Mouse (Mus musculus): ENCODE measurements around the gene Camkmt.

Camkmt gene

DNA sequence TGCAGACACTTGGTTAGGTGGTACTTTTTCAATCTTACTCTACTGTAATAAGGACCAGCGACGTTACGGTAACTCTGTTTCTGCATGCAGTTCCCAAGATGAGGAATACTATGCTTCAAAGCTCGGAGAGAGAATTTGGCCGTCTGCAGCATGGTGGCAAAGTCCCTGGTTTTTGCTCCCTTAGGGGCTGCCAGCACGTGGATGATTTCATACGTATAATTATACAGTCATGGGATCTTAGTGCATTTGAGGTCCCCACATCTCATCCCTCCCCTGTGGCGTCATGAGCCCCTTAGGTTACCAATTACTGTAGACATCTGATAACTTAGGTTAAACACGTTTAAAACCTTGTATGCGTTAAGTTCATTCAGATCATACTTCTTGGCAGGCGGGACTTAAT is 2.0 kb upstream of the Camkmt start:
- in situ Hi-C loops (cut with MboI; ENCODE audit: unreplicated experiment in 2 of 2), result loop anchor here in 1 of 2 experiments (10.0 kb wide), 1 partner anchor 294 kb away; the partner anchor contains the start of gene Lrpprc

DNA sequence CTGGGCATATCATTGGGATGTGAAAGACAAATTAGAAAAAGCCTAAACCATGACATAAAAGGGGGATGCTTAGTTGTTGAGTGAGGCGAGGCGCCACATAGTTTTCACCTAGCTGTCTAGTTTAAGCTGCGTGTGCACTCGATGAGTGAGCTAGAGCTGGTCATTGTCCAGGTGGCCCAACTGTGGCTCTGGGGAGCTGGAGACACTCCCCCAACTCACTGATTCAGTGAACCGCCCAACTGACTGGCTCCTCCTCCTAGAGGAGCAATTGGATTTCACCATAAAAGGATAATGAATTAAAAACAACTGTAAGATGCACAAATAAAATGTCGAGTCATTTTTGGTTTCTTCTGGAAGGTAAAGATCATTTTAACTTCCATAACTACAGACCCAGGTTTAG is 1.3 kb upstream of the Camkmt start:
- in situ Hi-C loops (cut with MboI; ENCODE audit: unreplicated experiment in 2 of 2), result loop anchor here in 1 of 2 experiments (10.0 kb wide), 1 partner anchor 294 kb away; the partner anchor contains the start of gene Lrpprc

DNA sequence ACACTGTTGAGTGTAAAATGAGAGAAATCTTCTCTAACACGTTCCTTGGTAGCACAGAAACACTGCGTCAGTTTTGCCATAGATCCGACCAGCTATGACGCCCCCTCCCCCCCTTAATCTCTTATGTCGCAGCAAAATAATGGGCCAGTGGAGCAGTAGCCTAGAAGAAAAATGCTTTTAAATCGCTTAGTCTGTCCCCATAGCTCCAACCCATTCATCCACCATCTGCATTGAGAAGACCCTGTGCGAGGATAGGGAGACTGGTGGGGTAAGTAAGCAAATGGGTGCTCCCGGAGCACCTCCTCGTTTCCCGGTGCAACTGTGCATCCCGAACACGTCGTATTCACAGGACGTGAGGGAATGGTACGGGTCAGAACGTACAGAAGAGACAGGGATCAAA is 731 bp upstream of the Camkmt start:
- in situ Hi-C loops (cut with MboI; ENCODE audit: unreplicated experiment in 2 of 2), result loop anchor here (5.0 to 10.0 kb wide), 5 partner anchors 132 to 1225 kb away; partner anchors contain the start of genes Ppm1b (in 2 of the 2) and Lrpprc (in 1 of the 2)

DNA sequence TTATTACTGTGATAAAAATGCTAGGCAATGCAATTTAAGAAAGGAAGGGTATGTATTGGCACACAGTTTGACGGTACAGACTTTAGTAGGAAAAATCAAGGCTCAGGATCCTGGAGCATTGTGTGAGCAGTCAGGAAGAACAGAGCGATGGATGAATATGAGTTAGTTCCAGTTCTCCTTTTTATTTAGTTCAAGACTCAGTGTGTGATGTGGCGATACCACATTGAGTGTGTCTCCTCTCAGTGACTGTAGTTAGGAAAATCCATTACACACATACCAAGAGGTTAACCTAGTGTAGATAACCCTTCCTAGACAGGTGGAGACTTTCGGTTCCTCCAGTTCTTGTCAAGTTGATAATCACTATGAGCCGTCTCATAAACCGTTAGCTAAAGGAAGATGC is 1.4 kb downstream of the Camkmt start:
- in situ Hi-C loops (cut with MboI; ENCODE audit: unreplicated experiment in 2 of 2), result loop anchor here (5.0 to 10.0 kb wide), 4 partner anchors 134 to 1227 kb away; partner anchors contain the start of gene Ppm1b (in 2 of the 2)

- in situ Hi-C loops (cut with MboI; ENCODE audit: unreplicated experiment in 2 of 2), result loop anchor here (10.0 kb wide), 3 partner anchors 222 to 1232 kb away; no protein-coding TSS in a partner anchor
Measured at GRCm38 (mm10) chr17:85096396-85096795, 6.0 kb downstream of the Camkmt start.

DNA sequence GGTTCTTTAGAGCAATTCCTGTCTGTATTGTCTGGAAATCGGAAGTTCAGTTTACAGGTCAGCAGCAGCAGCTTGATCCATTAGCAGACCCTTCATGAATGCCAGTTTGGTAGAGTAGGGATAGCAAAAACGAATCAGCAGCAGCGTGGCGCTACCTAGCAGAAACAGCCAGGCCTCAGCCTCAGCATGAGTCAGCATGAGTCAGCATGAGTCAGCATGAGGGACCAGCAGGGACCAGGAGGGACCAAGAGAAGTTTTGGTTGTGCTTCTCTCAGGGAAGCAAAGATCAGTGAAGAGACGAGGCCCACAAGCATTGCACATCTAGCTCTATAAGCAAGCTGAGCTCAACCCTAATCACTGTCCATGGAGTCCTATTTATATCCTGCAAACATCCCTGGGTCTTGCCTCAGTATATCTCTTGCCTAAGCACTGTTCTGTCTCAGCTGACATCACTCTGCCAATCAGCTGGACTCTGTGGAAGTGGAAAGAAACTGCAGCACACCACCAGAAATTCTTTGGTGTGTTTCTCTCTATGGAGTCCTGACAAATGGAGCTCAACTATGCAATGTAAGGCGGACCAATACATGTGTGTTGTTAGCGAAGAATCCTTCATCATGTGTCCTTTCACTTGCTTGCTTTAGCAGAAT is 8.4 kb downstream of the Camkmt start:
- in situ Hi-C loops (cut with MboI; ENCODE audit: unreplicated experiment in 2 of 2), result loop anchor here (10.0 kb wide), 3 partner anchors 224 to 1234 kb away; no protein-coding TSS in a partner anchor

GRCm38 (mm10) chr17:85100232-85100631 is 9.9 kb downstream of the Camkmt start:
- in situ Hi-C loops (cut with MboI; ENCODE audit: unreplicated experiment in 2 of 2), result no loop called here

DNA sequence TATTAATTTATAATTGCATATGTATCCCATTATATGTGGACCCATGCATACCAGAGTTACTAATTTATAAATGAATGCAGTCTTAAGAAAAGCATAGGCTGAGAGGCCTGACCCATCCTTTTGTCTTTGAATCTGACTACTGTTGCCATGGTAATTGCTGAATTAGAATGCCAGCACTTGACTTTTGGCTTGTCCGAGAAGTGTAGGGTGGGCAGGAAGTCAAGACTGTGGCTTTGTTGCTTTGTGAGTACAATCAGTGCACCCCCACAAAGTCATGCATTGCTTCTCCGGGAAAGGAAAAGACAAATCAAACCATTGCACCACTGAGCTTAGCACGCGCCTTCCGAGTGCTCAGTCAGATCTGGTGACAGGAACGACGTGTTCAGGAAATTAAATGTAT is 11.4 kb downstream of the Camkmt start:
- in situ Hi-C loops (cut with MboI; ENCODE audit: unreplicated experiment in 2 of 2), result no loop called here

- in situ Hi-C loops (cut with MboI; ENCODE audit: unreplicated experiment in 2 of 2), result no loop called here
Measured at GRCm38 (mm10) chr17:85103310-85103709, 13.0 kb downstream of the Camkmt start.

- in situ Hi-C loops (cut with MboI; ENCODE audit: unreplicated experiment in 2 of 2), result loop anchor here (5.0 to 10.0 kb wide), 2 partner anchors 236 to 522 kb away; no protein-coding TSS in a partner anchor
Measured at GRCm38 (mm10) chr17:85110640-85111039, 20.3 kb downstream of the Camkmt start.

GRCm38 (mm10) chr17:85113441-85113840 is 23.1 kb downstream of the Camkmt start:
- in situ Hi-C loops (cut with MboI; ENCODE audit: unreplicated experiment in 2 of 2), result loop anchor here (5.0 to 10.0 kb wide), 2 partner anchors 239 to 519 kb away; no protein-coding TSS in a partner anchor

DNA sequence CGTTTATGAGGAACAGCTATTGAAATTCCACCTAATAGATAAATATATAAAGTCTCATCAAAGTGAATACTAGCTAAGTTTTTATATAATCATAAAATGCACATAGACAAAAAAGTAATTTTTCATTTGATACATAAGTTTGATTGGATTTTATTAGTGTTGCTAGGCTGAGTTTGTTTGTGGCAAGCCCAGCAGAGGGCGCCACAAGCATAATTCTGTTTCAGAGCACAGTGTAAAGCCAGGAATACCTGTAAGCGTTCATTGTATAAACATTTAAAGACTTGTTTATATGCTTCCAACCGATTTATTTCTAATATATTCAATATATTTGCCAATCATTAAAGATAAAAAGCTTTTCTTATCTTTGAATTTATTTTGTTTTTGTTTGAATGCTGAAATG is 26.3 kb downstream of the Camkmt start:
- in situ Hi-C loops (cut with MboI; ENCODE audit: unreplicated experiment in 2 of 2), result loop anchor here in 1 of 2 experiments (10.0 kb wide), 1 partner anchor 242 kb away; no protein-coding TSS in a partner anchor

DNA sequence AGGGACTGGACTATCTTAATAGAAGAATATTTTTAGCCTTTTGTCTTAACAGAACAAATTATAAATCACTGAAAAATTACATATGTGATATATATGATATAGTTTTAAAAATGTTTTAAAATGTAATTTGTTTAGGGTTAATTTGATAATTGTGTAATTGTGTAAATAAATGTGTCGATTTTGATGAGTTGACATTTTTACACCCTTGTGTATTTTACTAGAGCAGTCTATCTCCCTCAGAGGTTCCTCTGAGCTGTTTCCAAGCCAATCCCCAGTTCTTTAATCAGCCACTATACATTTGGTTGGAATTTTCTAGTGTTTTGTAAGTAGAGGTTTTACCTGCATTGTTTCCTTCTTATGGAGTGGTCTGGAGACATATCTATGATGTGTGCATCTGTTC is 48.0 kb downstream of the Camkmt start:
- in situ Hi-C loops (cut with MboI; ENCODE audit: unreplicated experiment in 2 of 2), result no loop called here

DNA sequence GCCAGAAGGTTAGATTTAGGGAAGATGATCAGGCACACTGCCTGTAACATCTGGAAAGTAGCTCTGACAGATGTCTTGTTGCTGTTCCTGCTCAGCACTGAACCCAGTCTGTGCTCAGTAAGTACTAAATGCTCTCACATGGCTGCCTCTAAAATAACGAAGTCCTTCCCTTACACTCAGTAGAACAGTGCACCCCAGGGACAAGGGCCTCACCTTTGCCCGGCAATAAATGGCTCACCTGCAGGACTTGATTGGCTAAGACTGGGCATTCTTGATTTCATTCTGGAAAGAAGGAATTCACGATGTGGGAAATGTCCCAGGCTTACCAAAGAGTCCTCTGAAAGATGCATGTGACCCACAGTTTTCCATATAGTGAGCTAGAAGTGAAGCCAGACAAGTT is 51.3 kb downstream of the Camkmt start:
- in situ Hi-C loops (cut with MboI; ENCODE audit: unreplicated experiment in 2 of 2), result no loop called here

DNA sequence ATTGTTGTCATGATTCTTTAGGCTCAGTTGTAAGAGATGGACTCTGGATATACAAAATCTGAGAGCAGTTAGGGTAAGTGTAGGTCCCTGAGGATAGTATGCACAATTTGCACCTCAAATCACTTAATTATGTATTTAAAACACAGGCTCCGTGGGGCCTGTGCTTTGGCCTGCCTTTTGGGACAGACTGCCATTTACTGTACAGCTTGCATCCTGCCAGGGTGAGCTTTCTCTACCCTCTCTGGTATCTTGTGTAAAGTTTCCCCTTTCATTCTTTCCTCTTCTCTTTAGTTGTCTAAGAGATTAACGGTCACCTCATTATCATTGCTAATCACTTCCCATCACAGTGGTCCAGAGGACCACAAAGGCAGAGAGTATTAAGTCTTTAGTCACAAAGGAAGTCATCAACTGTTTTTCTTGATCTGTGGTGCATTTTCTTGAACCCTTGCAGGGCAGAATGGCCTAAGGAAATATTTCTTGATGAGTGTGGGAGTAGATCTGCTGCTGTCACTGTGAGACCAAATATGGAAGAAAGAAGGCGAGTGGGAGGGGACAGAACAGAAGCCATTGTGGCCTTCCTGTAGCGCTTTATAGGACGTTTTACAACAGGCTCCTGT is 52.3 kb downstream of the Camkmt start:
- in situ Hi-C loops (cut with MboI; ENCODE audit: unreplicated experiment in 2 of 2), result no loop called here

DNA sequence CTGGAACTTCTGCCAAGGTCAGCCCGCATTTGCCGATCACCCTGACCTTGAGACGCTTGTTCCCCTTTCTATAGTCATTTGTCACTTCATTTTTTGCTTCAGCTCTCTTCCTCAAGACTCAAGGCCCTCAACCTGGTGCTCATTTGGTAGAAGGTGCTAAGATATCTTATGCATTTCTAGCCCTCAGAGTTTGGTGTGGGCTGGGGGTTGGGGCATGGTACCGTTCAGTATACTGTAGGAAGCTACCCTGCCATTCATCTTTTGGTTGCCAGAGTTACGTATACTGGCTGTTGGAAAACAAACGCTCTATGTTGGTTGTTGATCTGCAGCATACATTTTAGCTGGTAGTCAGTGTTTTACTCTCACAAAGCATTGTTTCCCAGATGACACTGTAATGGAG is 53.8 kb downstream of the Camkmt start:
- in situ Hi-C loops (cut with MboI; ENCODE audit: unreplicated experiment in 2 of 2), result no loop called here

DNA sequence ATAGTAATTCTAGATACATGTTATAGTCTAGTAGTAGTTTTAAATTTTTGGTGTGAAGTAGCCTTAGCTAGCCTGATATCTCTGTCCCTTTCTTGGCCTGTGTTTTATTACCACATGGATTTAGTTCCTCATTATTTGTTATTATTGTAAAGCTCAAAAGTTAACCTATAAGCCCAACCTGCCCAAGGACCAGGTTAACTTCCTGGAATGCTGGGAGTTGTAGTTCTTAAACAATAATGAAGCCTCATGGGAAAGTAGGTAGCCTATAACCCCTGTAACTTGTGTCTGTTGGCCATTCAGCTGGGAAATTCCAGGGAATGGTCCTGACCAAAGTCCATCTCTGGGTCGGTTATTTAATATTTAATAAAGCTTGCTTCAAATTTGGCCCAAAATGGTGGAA is 58.0 kb downstream of the Camkmt start:
- in situ Hi-C loops (cut with MboI; ENCODE audit: unreplicated experiment in 2 of 2), result no loop called here

GRCm38 (mm10) chr17:85149211-85149738 is 58.9 kb downstream of the Camkmt start:
- in situ Hi-C loops (cut with MboI; ENCODE audit: unreplicated experiment in 2 of 2), result no loop called here

GRCm38 (mm10) chr17:85151264-85151663 is 60.9 kb downstream of the Camkmt start:
- in situ Hi-C loops (cut with MboI; ENCODE audit: unreplicated experiment in 2 of 2), result no loop called here

DNA sequence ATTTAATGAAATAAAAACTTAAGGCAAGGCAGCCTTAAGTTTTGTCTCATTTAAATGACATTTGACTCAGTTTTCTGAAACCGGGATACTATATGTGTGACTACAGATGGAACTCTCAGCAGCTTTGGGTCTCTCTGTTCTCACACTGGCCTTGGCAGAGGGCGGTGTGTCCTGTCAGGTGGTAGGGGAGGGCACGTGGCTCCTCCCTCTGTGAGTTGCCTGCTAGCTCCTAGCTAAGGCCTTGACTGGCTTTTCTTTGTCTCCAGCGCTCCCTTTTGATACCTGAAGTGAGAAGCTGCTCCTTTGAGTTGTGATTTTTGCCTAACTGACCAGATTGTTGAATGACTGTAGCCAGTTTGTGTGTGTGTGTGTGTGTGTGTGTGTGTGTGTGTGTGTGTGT is 67.8 kb downstream of the Camkmt start:
- in situ Hi-C loops (cut with MboI; ENCODE audit: unreplicated experiment in 2 of 2), result no loop called here

DNA sequence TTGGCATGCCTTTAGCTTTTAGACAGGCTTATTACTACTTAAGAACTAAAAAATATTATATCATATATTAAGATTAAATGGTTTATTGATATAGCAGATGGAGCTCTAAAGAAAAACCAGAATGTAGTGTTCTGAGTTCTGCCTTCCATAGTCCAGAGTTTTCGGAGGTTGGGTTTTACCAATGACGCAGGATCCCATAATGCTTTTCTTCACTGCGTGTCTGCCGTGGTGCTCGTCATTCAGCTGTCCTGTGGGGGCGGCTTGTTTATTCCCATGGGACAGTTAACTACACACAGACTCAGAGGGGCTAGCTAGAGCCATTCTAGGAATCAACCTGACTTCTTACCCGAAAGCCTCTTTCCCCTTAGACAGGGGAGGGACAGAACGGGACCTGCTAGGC is 69.2 kb downstream of the Camkmt start:
- in situ Hi-C loops (cut with MboI; ENCODE audit: unreplicated experiment in 2 of 2), result no loop called here
